Mouse (Mus musculus): Measurements from ENCODE around the gene Rnf41. TPM values are rescaled to one million over a fixed set of nuclear protein-coding genes. Genes with fewer than 3 reads are reported as not detected.

Gene Rnf41
- polyA plus RNA-seq, 1 experiment from 2014 or later, result 34.9 TPM

- no peak for DNase-seq (ENCODE audit: low spot score)
- no peak for TF ChIP-seq CTCF (IDR thresholded peaks at IDR 0.05; ENCODE audit: low read depth)
- Histone ChIP-seq H3K27me3 (ENCODE audit: insufficient read depth, low read length) (no peaks in the 10 kb centered on the region), H3K9me3 (replicated peaks; ENCODE audit: low read length) (no peaks in the 10 kb centered on the region), H3K27ac (no peak overlapping the region), H3K4me2 (ENCODE audit: low read length) (no peak overlapping the region), H3K9ac (ENCODE audit: low read depth, low read length) (no peak overlapping the region), H3K4me1 (replicated peaks; ENCODE audit: insufficient read depth, low read length) (no peaks in the 10 kb centered on the region; the same call in 1 of the 2 replicates), H3K36me3 (ENCODE audit: insufficient read depth, low read length) (peaks cover 4% of the 10 kb centered on the region; the same call in 1 of the 2 replicates), H3K4me3 (replicated peaks; ENCODE audit: low read depth, low read length) (no peak overlapping the region)
- ATAC-seq (replicated peaks; ENCODE audit: low FRiP score, low read depth), result no peak
- 76% methylated on average over 9 of the region's 9 CpGs for WGBS
Observed at GRCm38 (mm10) chr10:128401638-128402037, 9.8 kb upstream of the Rnf41 start.

- no peak overlapping the region for H3K4me3 ChIP-seq (replicated peaks; ENCODE audit: low read depth, low read length)
- 85% methylated on average over 7 of the region's 7 CpGs for WGBS
Observed at GRCm38 (mm10) chr10:128403931-128404330, 7.5 kb upstream of the Rnf41 start.

GRCm38 (mm10) chr10:128408591-128409535 lies 2.6 kb upstream of the Rnf41 start:
- DNase-seq (ENCODE audit: low spot score) (peak; percentile 47), ATAC-seq (replicated peaks; ENCODE audit: low FRiP score, low read depth) (no peak)
- no peak for TF ChIP-seq CTCF (IDR thresholded peaks at IDR 0.05; ENCODE audit: low read depth)
- Histone ChIP-seq H3K4me2 (ENCODE audit: low read length) (peak overlapping the region; percentile 96), H3K27ac (peak overlapping the region; percentile 77), H3K9ac (ENCODE audit: low read depth, low read length) (peak overlapping the region; percentile 73), H3K4me3 (replicated peaks; ENCODE audit: low read depth, low read length) (peak overlapping the region; percentile 66), H3K36me3 (ENCODE audit: insufficient read depth, low read length) (peaks cover 4% of the 10 kb centered on the region; the same call in 1 of the 2 replicates), H3K27me3 (ENCODE audit: insufficient read depth, low read length) (no peaks in the 10 kb centered on the region), H3K4me1 (replicated peaks; ENCODE audit: insufficient read depth, low read length) (peaks cover 15% of the 10 kb centered on the region), H3K9me3 (replicated peaks; ENCODE audit: low read length) (no peaks in the 10 kb centered on the region)
- WGBS, result 15% methylated on average over 35 of the region's 35 CpGs

More at GRCm38 (mm10) chr10:128403931-128404330, 7.5 kb upstream of the Rnf41 start:
- Histone ChIP-seq H3K27ac (no peak overlapping the region), H3K27me3 (ENCODE audit: insufficient read depth, low read length) (no peaks in the 10 kb centered on the region), H3K4me2 (ENCODE audit: low read length) (no peak overlapping the region), H3K36me3 (ENCODE audit: insufficient read depth, low read length) (peaks cover 4% of the 10 kb centered on the region; the same call in 1 of the 2 replicates), H3K9ac (ENCODE audit: low read depth, low read length) (no peak overlapping the region), H3K9me3 (replicated peaks; ENCODE audit: low read length) (no peaks in the 10 kb centered on the region), H3K4me1 (replicated peaks; ENCODE audit: insufficient read depth, low read length) (0 out of 2 replicates have a peak, but pooled peaks cover 4% of the 10 kb centered on the region)
- DNase-seq (ENCODE audit: low spot score) (no peak), ATAC-seq (replicated peaks; ENCODE audit: low FRiP score, low read depth) (no peak)
- no peak for TF ChIP-seq CTCF (IDR thresholded peaks at IDR 0.05; ENCODE audit: low read depth)

- peak; percentile 100 for DNase-seq (ENCODE audit: low spot score)
- Histone ChIP-seq H3K4me1 (replicated peaks; ENCODE audit: insufficient read depth, low read length) (peaks cover 15% of the 10 kb centered on the region), H3K27ac (peak overlapping the region; percentile 95), H3K9ac (ENCODE audit: low read depth, low read length) (peak overlapping the region; percentile 73), H3K36me3 (ENCODE audit: insufficient read depth, low read length) (peaks cover 4% of the 10 kb centered on the region; the same call in 1 of the 2 replicates), H3K27me3 (ENCODE audit: insufficient read depth, low read length) (no peaks in the 10 kb centered on the region), H3K4me2 (ENCODE audit: low read length) (peak overlapping the region; percentile 96), H3K4me3 (replicated peaks; ENCODE audit: low read depth, low read length) (peak overlapping the region; percentile 80), H3K9me3 (replicated peaks; ENCODE audit: low read length) (no peaks in the 10 kb centered on the region)
- peak; percentile 92 for TF ChIP-seq CTCF (IDR thresholded peaks at IDR 0.05; ENCODE audit: low read depth)
- ATAC-seq (replicated peaks; ENCODE audit: low FRiP score, low read depth), result peak; percentile 88
- WGBS, result 5% methylated on average over 35 of the region's 36 CpGs
Observed at GRCm38 (mm10) chr10:128409692-128410559, 1.5 kb upstream of the Rnf41 start.

GRCm38 (mm10) chr10:128410560-128410845 lies 954 bp upstream of the Rnf41 start:
- ATAC-seq (replicated peaks; ENCODE audit: low FRiP score, low read depth) (no peak), DNase-seq (ENCODE audit: low spot score) (peak; percentile 54)
- Histone ChIP-seq H3K36me3 (ENCODE audit: insufficient read depth, low read length) (peaks cover 7% of the 10 kb centered on the region), H3K27ac (peak overlapping the region; percentile 95), H3K4me3 (replicated peaks; ENCODE audit: low read depth, low read length) (peak overlapping the region; percentile 80), H3K4me1 (replicated peaks; ENCODE audit: insufficient read depth, low read length) (peaks cover 15% of the 10 kb centered on the region), H3K9me3 (replicated peaks; ENCODE audit: low read length) (no peaks in the 10 kb centered on the region), H3K9ac (ENCODE audit: low read depth, low read length) (peak overlapping the region; percentile 43; the same call in 1 of the 2 replicates), H3K27me3 (ENCODE audit: insufficient read depth, low read length) (no peaks in the 10 kb centered on the region), H3K4me2 (ENCODE audit: low read length) (peak overlapping the region; percentile 86)
- no peak for TF ChIP-seq CTCF (IDR thresholded peaks at IDR 0.05; ENCODE audit: low read depth)
- 12% methylated on average over 4 of the region's 4 CpGs for WGBS

- peaks cover 16% of the 10 kb centered on the region; the same call in 1 of the 2 replicates for H3K36me3 ChIP-seq (ENCODE audit: insufficient read depth, low read length)
- peak overlapping the region; percentile 80 for H3K4me3 ChIP-seq (replicated peaks; ENCODE audit: low read depth, low read length)
- DNase-seq (ENCODE audit: low spot score) (peak; percentile 68), ATAC-seq (replicated peaks; ENCODE audit: low FRiP score, low read depth) (no peak; the same call in 1 of the 2 replicates)
- no peak for TF ChIP-seq CTCF (IDR thresholded peaks at IDR 0.05; ENCODE audit: low read depth)
- peaks cover 15% of the 10 kb centered on the region for H3K4me1 ChIP-seq (replicated peaks; ENCODE audit: insufficient read depth, low read length)
- peak overlapping the region; percentile 82 for H3K9ac ChIP-seq (ENCODE audit: low read depth, low read length)
- peak overlapping the region; percentile 95 for H3K27ac ChIP-seq
- H3K9me3 ChIP-seq (replicated peaks; ENCODE audit: low read length), result no peaks in the 10 kb centered on the region
- peak overlapping the region; percentile 86 for H3K4me2 ChIP-seq (ENCODE audit: low read length)
- WGBS, result under 1% methylated on average over 14 of the region's 14 CpGs
- no peaks in the 10 kb centered on the region for H3K27me3 ChIP-seq (ENCODE audit: insufficient read depth, low read length)
Observed at GRCm38 (mm10) chr10:128412055-128412381, 561 bp downstream of the Rnf41 start.
